Mouse (Mus musculus) embryonic facial prominence, embryonic 11.5 days (tissue): ENCODE measurements around the gene Hjurp. TPM values are rescaled to one million over a fixed set of nuclear protein-coding genes. Genes with fewer than 3 reads are reported as not detected.

Experiments used
- ATAC-seq: fragments of 200-750 bp; cut with Nextera tagmentation; replicated peaks from 2 replicates; pipeline ENCODE4 v1.8.0; 2017; ENCODE audit warnings: low read depth; ENCODE audit not compliant: insufficient number of reproducible peaks, low FRiP score, low TSS enrichment
- DNase-seq: peaks from one replicate; pipeline ENCODE4 v3.0.0-alpha.2; 2015; ENCODE audit warnings: low spot score
- H3K27ac ChIP-seq: fragments of 300-500 bp; sonication (generic); replicated peaks from 2 replicates; pipeline ENCODE4 v1.5.1; 2014; ENCODE audit warnings: mild to moderate bottlenecking, low read depth, low read length, control low read depth
- H3K27me3 ChIP-seq: fragments of 300-500 bp; sonication (generic); 2 replicates; pipeline ENCODE4 v1.6.1; 2014; ENCODE audit warnings: mild to moderate bottlenecking, low read length, moderate library complexity, mixed read lengths; ENCODE audit not compliant: control insufficient read depth, insufficient read depth
- H3K36me3 ChIP-seq: fragments of 300-500 bp; sonication (generic); replicated peaks from 2 replicates; pipeline ENCODE4 v1.6.1; 2014; ENCODE audit warnings: low read depth, mild to moderate bottlenecking, low read length, moderate library complexity, mixed read lengths; ENCODE audit not compliant: control insufficient read depth, insufficient read depth
- H3K4me1 ChIP-seq: fragments of 300-500 bp; sonication (generic); 2 replicates; pipeline ENCODE4 v1.6.1; 2014; ENCODE audit warnings: low read length, mixed read lengths; ENCODE audit not compliant: control insufficient read depth, insufficient read depth
- H3K4me2 ChIP-seq: fragments of 300-500 bp; sonication (generic); 2 replicates; pipeline ENCODE4 v1.6.1; 2014; ENCODE audit warnings: low read depth, mild to moderate bottlenecking, control low read depth, low read length, moderate library complexity
- H3K4me3 ChIP-seq: fragments of 300-500 bp; sonication (generic); 2 replicates; pipeline ENCODE4 v1.5.1; 2014; ENCODE audit warnings: low read depth, low read length, control low read depth
- H3K9ac ChIP-seq: fragments of 300-500 bp; sonication (generic); replicated peaks from 2 replicates; pipeline ENCODE4 v1.6.1; 2014; ENCODE audit warnings: mild to moderate bottlenecking, control low read depth, low read length
- H3K9me3 ChIP-seq: fragments of 300-500 bp; sonication (generic); replicated peaks from 2 replicates; pipeline ENCODE4 v1.6.1; 2016; ENCODE audit warnings: mild to moderate bottlenecking, low read length, inconsistent platforms, mixed read lengths; ENCODE audit not compliant: control insufficient read depth
- WGBS: fragments of 180-500 bp; shearing (Covaris S2); extraction: QIAGEN DNeasy Blood & Tissue Kit; methylation state at CpG from one replicate; pipeline ENCODE4 v1.1.7; 2014; 5-methylcytosine and 5-hydroxymethylcytosine counted together
- polyA plus RNA-seq: library from polyadenylated mRNA; unstranded; fragments of >200 nt; fragmentation: Nextera tagmentation; extraction: Ambion mirVana; gene quantifications from 2 replicates; pipeline ENCODE4 v1.2.1, GENCODE M21; 2014

Gene Hjurp
- polyA plus RNA-seq, 1 experiment from 2014 or later = 139 TPM

DNA sequence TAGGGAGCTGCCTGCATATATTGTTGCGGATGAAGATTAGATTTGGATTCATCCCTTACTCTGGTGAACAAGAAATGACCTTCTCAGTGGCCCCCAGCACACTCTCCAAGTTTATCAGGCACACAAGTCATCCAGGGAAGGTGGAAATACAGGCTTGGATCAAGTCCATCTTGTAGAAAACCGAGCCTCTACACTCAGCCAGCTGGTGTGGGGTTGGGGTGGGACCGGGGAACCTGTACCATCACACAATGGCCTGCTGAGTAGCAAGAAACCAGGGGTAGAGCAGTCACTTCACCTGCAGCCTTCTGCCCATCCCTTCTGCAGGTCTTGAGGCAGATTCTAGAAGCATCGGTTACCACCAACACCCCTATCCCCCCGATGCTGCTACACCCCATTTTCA lies 42.8 kb downstream of the Hjurp start:
- WGBS = 46% methylated on average over 5 of the region's 5 CpGs
- no peak for ATAC-seq
- Histone ChIP-seq H3K36me3 (no peaks in the 10 kb centered on the region), H3K4me1 (no peaks in the 10 kb centered on the region), H3K4me2 (no peak overlapping the region), H3K27me3 (no peaks in the 10 kb centered on the region), H3K9ac (no peak overlapping the region), H3K4me3 (no peak overlapping the region), H3K27ac (no peak overlapping the region), H3K9me3 (peaks cover 95% of the 10 kb centered on the region)
- DNase-seq = no peak

DNA sequence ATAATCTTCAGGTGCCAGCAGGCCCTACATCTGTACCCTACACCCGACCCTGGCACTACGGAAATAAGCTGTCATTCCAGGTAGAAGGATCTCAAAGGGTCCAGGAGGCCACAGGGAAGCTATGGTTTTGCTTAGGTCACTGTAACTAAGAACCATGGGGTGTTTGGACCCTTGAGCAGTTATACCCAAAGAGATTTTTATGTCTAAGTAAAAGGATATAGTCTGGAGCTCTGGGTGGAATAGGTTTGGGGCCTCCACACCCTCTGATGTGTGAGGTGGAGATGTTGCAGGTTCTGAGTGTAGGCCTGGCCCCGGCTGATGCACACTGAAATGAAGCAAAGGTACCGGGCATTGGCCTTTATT lies 43.2 kb downstream of the Hjurp start:
- no peaks in the 10 kb centered on the region for H3K36me3 ChIP-seq
- H3K27me3 ChIP-seq = no peaks in the 10 kb centered on the region
- H3K9me3 ChIP-seq = peaks cover 94% of the 10 kb centered on the region
- H3K27ac ChIP-seq = no peak overlapping the region
- H3K9ac ChIP-seq = no peak overlapping the region
- DNase-seq (no peak), ATAC-seq (no peak)
- 70% methylated on average over 4 of the region's 4 CpGs for WGBS
- H3K4me2 ChIP-seq = no peak overlapping the region
- H3K4me3 ChIP-seq = no peak overlapping the region
- H3K4me1 ChIP-seq = no peaks in the 10 kb centered on the region

DNA sequence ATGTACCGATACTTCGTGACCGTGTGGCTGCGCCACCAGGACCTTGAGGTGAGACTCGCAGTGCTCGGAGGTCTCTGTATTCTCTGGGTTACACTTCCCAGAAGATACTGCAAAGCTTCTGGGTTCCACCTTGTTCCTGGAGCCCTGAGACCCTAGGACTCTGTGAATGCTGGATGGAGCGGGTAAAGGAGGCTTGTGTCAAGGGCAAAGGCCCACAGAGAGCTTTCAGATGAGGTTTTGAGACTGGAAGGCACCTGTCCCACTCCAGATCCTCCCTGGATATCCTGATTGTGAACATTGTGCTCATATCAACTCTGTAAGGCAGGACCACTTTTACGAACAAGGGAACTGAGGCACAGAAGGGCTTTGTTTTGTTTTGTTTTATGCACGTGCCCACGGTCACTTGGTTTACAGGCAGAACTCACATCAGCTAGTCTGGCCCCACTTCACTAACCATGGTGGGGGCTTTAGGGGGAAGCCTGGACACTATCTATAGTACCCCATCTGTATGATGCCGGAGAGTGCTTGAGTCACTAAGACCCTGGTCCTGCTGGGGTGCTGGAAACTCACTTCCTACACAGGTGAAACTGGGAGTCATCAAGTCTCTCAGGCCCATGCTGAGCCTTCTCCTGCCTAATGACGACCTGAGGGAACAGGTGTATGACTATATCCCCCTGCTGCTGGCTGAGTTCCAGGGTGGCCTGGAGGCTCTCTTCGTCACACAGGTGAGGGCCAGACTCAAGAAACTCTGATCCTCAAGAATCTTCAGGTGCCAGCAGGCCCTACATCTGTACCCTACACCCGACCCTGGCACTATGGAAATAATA lies 43.8 kb downstream of the Hjurp start:
- Histone ChIP-seq H3K27me3 (no peaks in the 10 kb centered on the region), H3K4me3 (no peak overlapping the region), H3K9ac (no peak overlapping the region), H3K27ac (no peak overlapping the region), H3K4me1 (no peaks in the 10 kb centered on the region), H3K36me3 (no peaks in the 10 kb centered on the region), H3K4me2 (no peak overlapping the region), H3K9me3 (peaks cover 91% of the 10 kb centered on the region)
- WGBS = 70% methylated on average over 14 of the region's 14 CpGs
- DNase-seq (no peak), ATAC-seq (no peak; the same call in 1 of the 2 replicates)

DNA sequence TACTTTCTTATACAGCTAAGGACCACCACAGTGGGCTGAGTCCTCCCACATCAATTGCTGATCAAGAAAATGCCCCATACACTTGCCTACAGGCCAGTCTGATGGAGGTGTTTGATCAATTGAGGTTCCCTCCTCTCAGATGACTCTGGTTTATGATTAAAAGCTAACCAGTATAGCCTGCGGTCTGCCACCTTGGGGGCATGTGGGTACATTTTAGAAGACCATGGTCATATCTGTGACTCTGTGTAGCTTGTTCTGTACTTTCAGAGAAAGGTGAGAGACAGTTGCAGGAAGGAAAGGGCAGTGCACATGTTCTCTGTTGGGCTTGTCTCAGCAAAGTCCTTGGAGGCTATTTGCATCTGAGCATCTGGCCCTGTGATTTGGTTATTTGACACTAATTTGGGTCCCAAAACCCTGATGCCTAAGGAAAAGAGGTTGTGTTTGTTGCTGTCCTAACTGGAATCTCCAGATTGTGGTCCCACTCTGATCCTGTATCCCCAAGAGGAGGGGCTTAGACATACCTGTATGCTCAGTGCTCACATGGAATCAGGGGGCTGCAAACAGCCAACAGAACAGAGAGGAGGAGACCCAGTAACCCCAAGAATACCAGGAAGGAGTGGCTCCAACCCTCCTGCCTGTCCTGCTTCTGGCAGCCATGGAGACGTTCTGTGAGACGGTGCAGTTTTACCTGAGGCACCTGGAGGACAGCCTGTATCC lies 44.6 kb downstream of the Hjurp start:
- peaks cover 91% of the 10 kb centered on the region for H3K9me3 ChIP-seq
- 56% methylated on average over 3 of the region's 3 CpGs for WGBS
- H3K4me2 ChIP-seq = no peak overlapping the region
- H3K27ac ChIP-seq = no peak overlapping the region
- H3K9ac ChIP-seq = no peak overlapping the region
- DNase-seq (no peak), ATAC-seq (no peak)
- H3K36me3 ChIP-seq = no peaks in the 10 kb centered on the region
- no peaks in the 10 kb centered on the region for H3K4me1 ChIP-seq
- H3K4me3 ChIP-seq = no peak overlapping the region
- no peaks in the 10 kb centered on the region for H3K27me3 ChIP-seq

DNA sequence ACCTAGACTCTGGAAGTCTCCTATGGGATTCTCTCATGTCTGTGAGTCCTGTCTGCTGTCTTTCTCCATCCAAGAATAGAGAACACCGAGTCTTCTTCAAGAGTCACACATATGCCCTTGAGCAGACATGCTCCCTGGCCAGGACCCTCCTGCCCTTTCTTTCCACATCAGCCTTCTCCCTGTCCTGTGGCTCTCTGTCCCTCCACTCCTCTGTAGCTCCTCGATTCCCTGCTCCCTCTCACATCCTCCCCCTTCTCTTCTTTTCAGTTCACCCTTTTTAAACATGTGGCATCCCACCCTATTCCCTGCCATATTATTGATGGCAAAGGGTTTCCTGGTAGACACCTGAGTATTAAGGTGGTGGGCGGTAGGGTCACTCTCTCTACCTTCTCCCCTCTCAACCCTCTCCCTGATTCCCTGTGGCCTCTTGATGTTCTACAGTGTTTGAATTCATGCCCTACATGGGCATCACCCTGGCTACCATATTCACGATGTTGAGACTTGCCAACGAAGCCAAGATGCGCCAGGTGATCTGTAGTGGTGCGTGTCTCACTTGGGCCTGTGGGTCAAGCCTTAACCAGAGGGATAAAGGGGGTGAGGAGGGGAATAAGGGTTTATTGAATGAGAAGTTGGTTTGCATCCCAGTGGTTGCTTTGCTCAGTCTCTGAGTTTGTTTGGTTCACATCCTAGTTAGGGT lies 45.5 kb downstream of the Hjurp start:
- Histone ChIP-seq H3K9me3 (peaks cover 91% of the 10 kb centered on the region), H3K27me3 (no peaks in the 10 kb centered on the region), H3K4me1 (no peaks in the 10 kb centered on the region), H3K9ac (no peak overlapping the region), H3K4me3 (no peak overlapping the region), H3K36me3 (no peaks in the 10 kb centered on the region), H3K4me2 (no peak overlapping the region), H3K27ac (no peak overlapping the region)
- DNase-seq (no peak), ATAC-seq (no peak)
- WGBS = 72% methylated on average over 7 of the region's 7 CpGs

DNA sequence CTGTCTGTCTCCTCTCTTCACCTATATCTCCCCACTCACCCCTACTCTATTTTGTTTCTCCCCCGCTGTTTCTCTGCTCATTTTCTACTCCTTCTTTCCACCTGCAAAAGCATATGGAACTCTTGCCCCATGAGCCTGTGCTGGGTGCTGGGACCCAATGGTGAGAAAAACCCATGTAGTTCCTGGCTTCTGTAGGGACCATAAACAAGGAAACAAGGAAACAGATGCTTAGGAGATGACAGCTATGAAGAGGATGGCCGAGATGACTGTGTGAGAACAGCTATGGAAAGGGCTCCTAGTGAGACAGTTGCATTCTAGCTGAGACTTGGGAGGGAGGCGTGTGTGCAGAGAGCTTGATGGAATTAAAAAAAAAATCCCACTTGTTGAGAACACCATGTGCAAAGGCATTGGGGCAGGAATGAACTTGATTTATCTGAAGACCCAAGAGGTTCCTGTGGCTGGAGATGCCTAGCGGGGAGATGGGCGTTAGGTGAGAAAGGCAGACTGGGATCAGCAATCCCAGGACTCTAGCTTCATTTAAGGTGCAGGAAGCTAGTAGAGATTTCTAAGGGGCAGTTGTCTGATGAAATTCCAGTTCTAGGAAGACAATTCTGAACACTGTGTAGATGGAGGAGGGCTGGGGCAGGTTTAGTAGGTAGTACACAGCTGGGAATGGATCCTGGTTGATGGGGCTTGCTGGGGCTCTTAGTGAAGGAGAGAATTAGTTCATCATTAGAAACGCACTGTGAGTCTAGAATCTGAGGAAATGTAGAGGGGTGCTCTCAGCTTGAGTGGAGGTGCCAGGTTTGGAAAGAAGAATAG lies 46.2 kb downstream of the Hjurp start:
- no peak for DNase-seq
- H3K36me3 ChIP-seq = no peaks in the 10 kb centered on the region
- no peak for ATAC-seq
- no peak overlapping the region for H3K4me3 ChIP-seq
- no peak overlapping the region for H3K27ac ChIP-seq
- peaks cover 94% of the 10 kb centered on the region for H3K9me3 ChIP-seq
- H3K4me2 ChIP-seq = no peak overlapping the region
- H3K4me1 ChIP-seq = no peaks in the 10 kb centered on the region
- no peaks in the 10 kb centered on the region for H3K27me3 ChIP-seq
- 76% methylated on average over 6 of the region's 6 CpGs for WGBS
- H3K9ac ChIP-seq = no peak overlapping the region

DNA sequence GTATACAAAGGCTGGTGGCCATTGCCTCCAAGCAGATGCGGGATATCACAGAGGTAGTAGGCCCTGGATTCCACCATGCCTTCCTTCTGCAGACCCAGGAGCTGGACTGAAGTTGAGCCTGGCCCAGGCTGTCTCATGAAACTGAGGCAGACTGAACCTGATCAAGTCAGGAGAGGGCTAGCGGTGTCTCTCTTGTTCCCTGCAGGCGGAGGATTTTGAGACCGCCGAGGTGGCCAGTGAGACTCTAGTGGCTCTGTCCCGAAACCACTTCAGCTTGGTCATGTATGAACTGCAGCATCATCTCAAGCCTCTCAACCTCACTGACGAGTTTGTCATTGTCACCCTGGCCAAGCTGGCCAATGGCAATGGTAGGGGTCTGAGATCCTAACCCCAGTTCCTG lies 47.0 kb downstream of the Hjurp start:
- ATAC-seq (no peak), DNase-seq (no peak)
- Histone ChIP-seq H3K9me3 (peaks cover 94% of the 10 kb centered on the region), H3K4me3 (no peak overlapping the region), H3K27me3 (no peaks in the 10 kb centered on the region), H3K4me1 (no peaks in the 10 kb centered on the region), H3K4me2 (no peak overlapping the region), H3K36me3 (no peaks in the 10 kb centered on the region), H3K27ac (no peak overlapping the region), H3K9ac (no peak overlapping the region)
- WGBS = 73% methylated on average over 7 of the region's 7 CpGs
